Mouse (Mus musculus) cortical plate, adult 2 months (tissue): ENCODE data around the gene Fam117a.

Experiments used
- CTCF ChIP-seq: fragments of 200-500 bp; IDR thresholded peaks from 2 replicates; pipeline ENCODE4 v1.5.1; 2011; ENCODE audit warnings: mild to moderate bottlenecking, control low read depth, low read length; ENCODE audit not compliant: insufficient read depth; ENCODE audit errors: extremely low read depth
- POLR2A ChIP-seq: fragments of 200-500 bp; IDR thresholded peaks from 2 replicates; pipeline ENCODE4 v1.6.1; 2011; ENCODE audit warnings: mild to moderate bottlenecking, low read length, control low read depth; ENCODE audit not compliant: insufficient read depth; ENCODE audit errors: extremely low read depth

- TF ChIP-seq POLR2A = no peak
- TF ChIP-seq CTCF = no peak
Measured at GRCm38 (mm10) chr11:95392708-95393499, 56.1 kb downstream of the Fam117a start.
